Mouse (Mus musculus) urinary bladder, postnatal 10 days (tissue): ENCODE data around the gene Hdhd3.
"Not testable (repeated sequence)": the region's sequence is repeated elsewhere in the genome, so short reads cannot be mapped to it uniquely, and the experiment has no call there.

ENCODE experiments used
- DNase-seq: peaks from one replicate; pipeline ENCODE4 v3.0.0; 2022; ENCODE audit warnings: low spot score

The Hdhd3 gene

DNA sequence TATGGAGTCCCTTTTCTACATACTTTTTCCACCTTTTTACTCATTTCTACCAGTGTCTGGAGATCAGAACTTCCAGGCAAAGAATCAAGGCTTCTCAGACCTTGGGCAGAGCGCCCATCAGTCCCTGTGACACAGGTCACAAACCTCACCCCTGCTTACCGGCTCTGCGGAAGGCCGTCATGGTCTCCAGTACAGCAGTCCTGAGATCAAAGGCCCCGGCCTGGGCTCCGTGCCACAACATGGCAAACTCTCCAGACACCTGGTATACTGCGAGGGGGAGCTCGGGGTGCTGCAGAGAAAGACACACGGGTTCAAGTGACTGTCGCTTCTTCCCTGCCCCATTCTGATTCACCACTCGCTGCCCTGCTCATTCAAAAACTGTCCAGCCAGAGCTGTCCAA, 6.7 kb upstream of the Hdhd3 start:
- no peak for DNase-seq

DNA sequence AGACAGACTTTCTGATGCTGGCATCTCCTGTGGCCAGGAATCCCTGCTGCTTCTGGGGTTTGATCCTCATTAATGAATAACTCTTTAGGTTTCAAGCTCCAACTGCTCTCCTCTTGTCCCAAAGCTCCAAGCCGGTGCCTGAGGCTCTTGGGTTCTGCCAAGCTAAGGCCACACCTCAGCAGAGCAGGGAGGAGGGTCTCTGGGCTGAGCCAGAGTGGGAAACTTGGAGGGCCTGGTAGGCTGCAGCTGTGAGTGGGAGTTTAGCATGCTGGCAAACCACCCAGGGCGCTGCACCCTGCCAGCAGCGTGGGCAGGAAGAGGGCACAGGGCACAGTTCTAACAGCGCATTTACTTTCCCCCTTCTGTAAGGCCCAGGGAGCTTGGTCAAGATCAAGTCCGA, 5.6 kb upstream of the Hdhd3 start:
- DNase-seq, result no peak

DNA sequence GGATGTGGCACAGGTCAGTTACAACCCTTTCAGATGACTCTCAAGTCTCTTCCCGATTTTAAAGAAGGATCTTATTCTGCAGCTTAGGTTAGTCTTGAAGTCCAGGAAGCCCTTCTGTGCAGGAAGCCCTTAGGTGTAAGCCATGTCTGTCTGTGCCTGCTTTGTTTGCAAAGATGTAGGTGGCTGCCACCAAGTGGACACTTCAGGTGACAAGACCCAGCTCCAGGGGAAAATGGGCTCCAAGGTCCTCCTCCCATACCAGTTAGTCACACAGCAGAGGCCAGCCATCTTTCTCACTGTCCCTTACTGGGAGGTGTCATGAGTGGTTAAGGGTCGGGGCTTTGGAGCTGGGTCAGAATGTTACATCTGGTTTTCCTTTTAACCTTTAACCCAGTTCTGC, 3.5 kb upstream of the Hdhd3 start:
- DNase-seq, result no peak

DNA sequence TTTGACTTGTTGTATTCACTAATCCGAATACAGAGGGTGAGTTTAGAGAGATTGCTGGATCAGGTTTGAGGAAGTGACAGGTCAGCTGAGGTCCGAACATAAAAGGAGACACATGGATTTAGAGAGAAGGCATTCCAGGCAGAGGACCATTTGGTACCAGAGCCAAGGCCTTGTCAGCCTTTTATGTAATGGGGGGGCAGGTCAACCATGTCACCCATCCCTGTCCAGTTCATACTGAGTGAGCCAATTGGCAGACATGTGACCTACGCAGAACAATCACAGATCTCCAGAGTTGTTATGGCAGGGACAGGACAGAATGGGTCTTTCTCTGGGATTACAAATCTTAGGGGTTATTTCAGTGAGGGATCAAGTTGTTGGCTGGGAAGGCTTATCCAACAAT, 2.7 kb upstream of the Hdhd3 start:
- no peak for DNase-seq

DNA sequence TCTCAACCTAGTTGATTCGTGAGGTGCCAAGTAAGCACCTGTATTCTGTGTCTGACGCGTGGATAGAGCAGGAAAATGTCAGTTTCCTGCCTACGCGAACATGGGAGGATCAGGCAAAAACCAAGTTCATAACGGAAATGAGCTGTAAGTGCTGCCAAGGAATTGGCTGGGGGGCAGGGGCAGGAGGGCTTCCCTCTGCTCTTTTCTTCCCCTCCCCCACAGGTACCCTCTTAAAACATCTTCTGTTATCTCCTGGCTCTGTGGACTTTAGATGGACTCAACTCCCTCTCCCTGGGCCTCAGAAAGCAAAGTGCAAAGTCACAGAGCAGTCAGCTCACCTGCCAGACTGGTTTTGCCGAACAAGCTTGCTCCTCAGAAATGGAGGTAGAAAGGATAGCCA, 298 bp downstream of the Hdhd3 start:
- no peak for DNase-seq

DNA sequence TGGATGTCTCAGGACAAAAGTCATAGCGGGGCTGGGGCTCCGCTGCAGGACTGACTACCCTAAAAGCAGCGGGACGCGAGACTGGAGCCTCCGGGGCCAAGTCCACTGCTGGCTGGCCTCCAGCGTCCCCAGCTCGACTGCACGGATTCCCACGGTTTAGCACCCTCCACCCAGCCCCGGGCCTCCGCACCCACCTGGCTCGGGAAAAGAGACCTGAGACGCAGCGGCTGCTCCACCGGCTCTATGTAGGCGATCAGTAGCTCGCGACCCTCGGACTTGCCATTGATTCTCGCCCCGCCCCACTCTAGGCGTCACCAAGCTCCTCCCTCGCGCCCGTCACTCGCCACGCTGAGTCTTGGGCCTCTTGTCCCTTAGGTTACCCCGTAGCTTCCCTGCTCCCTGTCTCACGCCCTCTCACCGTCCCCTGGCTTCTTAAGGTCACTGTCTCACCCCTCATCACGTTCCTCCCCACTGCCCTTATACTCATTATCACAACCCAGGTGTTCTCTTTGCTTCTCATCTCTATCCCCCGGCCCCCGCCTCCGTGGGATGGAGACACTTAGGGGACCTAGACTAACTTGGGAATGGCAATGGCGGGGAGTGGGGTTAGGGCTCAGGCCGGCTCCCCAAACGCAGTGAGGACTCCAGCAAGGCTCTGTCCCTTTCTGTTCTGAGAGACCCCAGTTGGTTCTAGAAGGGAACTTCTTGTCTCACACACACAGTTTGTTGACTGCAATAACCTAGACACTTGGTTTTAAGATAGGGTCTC, 1.1 kb downstream of the Hdhd3 start:
- DNase-seq, result peak; percentile 60

DNA sequence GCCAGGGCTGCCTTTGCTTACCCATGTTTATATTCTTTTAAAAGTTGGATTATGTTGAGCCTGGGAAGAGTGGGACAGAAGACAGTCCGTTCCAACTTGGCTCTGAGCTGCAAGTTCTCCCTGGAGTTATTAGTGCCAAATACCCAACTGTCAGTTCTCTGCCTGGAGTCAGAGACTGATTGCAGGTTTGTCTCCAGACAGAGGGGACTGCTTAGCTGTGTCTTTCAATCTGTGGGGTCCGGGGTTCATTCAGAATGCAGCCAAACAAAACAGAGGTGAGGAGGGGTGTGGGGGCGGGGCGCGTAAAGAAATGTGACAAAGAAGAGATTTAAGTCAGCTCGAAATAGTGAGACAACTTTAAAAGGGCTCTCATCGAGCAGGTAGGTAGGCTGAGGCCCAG, 1.7 kb downstream of the Hdhd3 start:
- no peak for DNase-seq

DNA sequence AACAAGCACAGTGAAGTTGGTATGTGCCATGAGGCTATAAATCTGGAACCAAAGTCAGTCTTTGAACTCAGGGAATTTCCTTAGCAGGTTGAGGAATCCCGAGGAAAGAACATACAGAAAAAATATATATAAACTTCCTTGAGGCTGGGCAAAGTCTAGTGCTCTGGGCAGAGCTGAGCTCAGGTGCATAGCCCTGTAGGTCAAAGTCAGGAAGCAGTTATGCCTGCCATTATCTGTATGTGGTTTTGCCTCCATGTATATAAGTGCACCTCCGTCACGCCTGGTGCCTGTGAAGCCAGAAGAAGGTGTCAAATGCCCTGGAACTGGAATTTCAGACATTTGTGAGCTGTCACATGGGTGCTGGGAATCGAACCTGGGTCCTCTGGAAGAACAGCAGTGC, 2.5 kb downstream of the Hdhd3 start:
- DNase-seq, result no peak

DNA sequence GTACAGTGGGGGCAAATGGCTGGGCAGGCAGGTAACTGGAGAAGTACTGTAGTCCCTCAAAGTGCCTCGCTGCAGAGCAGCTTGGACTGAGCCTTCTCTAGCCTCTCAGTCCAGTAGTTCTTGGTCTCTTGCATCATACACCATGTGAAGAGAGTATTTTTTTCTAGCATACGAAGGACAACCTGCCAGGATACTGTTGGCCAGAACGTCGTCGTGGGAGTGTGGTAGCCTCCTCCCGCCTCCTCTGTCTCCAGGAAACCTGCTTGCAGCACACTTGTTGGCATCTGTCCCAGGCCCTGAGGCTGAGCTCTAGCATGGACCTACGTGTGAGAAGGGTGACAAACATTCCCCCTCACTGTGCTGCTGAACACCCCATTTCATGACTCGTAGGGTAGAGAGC, 6.5 kb downstream of the Hdhd3 start:
- no peak for DNase-seq

DNA sequence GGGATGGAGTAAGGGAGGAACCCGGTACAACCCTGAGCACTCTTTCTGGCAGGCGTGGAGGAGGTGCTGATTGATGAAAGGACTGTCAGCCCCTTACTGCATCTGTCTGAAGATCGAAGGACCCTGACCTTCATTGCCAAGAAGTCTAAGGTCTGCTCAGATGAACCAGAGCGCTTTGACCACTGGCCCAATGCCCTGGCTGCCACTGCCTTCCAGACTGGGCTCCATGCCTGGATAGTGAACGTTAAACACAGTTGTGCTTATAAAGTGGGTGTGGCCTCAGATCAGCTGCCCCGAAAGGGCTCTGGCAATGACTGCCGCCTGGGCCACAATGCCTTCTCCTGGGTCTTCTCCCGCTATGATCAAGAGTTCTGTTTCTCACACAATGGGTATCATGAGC, 7.3 kb downstream of the Hdhd3 start:
- DNase-seq, result no peak

DNA sequence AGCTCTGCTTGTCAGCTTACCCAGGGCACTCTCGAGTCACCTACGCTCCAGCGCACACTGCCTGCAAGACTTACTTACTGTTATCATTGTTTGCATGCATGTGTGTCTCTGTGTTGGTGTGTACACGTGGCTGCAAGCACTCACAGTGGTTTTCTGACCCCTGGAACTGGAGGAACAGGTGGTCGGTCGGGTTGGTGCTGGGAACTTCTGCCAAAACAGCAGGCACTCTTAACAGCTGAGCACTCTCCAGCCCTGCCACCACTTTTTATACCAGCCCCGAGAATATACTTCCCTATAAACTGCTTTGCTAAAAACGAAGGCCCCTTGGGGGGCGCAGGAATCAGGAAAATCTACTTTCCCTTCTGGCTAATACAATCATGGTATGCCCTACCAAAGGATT, 9.0 kb downstream of the Hdhd3 start:
- no peak for DNase-seq

DNA sequence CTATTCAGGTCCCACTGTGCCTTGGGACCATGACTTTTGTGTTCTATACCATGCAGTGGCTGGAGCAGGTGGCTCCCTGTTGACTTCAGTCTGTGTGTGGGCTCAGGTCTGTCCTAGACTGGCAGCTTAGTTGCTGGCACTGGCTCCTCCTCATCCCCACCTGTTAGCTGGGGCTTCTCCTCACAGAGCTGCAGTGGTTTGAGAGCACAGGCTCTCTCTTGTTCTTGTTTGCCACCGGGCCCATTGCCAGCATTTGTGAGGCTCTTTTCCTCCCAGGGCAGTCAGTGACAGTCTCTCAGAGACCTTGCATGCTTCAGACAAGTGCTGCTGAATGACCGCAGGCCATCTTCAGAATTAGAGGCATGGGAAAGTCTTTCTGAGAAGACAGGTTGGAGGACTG, 10.6 kb downstream of the Hdhd3 start:
- DNase-seq, result no peak

DNA sequence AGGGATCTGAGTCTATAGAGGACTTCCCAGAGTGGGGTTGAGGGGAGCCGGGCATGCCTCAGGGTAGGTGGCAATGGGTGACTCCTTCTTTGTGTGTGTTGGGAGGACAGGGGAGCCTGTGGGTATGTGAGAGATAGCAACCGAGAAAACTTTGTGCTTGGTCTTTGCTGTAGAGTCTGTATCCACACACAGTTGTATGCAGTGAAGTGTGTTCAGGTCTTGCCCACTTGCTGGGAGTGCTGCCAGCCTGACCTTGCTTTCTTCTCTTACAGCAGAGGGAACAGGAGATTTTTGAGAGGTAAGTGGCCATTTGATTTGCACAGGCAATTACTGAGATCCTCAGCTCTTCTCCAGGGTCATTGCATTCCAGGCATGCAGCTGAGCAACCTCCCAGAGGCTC, 15.4 kb downstream of the Hdhd3 start:
- DNase-seq, result no peak

DNA sequence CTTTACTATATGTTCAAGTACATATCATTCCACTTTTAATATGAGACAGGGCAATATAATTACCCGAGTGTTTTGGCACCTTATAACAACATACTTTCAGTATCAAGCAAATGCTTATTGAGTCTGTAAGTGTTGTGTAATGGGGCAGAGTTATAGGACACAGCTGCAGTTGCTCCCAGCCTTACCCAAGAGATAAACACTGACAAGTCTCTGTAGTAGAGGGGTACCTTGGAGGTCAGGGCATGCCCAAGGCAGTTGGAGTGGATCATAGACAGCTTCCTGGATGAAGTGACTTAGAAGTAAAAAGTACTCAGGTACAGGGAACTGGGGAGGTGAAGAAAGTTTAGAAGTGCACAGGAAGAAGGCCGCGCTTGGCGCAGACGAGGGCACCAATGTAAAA, 16.1 kb downstream of the Hdhd3 start:
- no peak for DNase-seq

DNA sequence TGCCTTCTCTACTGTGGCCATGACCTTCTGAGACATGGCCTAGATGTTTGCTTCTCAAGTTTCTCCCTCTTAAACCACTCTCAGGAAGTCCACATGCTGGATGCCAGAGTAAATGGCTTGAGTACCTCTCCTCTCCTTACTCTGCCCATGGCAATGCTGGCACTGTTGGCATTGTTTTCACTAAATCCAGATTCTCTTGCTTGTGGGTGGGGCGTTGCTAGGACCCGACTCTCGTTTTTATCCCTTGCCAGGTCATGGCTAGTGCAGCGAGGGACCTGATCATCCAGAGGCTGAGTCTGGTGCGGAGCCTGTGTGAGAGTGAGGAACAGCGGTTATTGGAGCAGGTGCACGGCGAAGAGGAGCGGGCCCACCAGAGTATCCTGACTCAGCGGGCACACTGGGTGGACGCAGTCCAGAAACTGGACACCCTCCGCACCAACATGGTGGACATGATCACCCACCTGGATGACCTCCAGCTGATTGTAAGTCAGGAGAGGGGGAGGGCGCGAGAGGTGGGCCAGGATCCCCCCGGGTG, 17.0 kb downstream of the Hdhd3 start:
- DNase-seq, result no peak

DNA sequence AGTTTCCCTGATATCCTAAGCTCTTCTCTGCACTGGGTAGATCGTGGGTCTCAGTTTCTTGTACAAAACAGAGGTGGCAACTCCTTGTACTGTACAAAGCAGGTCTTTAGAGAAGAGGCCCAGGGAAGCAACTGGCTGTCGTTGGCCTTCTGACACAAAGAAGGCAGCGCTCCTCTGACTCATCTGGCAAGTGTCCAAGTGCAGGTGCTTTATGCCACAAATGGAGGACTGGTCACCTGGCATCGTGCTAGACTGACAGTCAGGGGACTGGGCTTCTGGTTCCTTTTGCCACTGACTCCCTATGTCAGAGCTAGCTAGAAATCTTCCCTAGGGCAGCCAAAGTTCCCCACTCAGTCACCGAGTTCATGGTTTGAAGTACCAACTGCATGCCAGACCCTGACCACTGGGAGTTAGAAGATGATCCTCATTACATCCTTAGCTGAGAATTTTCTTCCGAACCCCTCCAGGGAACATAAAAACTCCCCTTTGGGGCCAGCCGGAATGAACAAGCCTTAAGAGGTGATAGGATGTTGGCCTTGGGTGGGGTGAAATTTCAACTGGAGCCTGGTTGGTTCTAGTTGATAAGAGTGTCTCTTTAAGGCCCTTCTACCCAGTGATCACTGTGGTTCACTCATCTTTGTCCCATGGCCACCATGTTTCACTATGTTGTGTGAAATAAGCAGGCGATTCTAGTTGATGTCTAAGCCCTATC, 17.7 kb downstream of the Hdhd3 start:
- no peak for DNase-seq

DNA sequence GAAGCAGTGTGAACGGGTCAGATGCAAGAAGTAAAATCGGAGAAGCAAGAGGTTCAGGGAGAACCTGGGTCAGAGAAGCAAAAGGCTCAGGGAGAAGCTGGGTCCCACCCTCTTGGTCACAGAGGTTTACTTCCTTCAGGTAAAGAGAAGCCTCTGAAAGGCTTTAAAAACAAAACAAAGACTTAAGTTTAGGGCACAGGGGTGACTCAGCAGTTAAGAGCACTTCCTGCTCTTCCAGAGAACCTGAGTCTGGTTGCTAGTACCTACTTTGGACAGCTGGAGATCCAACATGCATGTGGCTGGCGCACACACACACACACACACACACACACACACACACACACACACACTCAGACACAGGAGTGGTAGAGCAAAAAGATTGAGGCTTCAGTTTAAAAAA, 18.3 kb downstream of the Hdhd3 start:
- DNase-seq, result no peak

DNA sequence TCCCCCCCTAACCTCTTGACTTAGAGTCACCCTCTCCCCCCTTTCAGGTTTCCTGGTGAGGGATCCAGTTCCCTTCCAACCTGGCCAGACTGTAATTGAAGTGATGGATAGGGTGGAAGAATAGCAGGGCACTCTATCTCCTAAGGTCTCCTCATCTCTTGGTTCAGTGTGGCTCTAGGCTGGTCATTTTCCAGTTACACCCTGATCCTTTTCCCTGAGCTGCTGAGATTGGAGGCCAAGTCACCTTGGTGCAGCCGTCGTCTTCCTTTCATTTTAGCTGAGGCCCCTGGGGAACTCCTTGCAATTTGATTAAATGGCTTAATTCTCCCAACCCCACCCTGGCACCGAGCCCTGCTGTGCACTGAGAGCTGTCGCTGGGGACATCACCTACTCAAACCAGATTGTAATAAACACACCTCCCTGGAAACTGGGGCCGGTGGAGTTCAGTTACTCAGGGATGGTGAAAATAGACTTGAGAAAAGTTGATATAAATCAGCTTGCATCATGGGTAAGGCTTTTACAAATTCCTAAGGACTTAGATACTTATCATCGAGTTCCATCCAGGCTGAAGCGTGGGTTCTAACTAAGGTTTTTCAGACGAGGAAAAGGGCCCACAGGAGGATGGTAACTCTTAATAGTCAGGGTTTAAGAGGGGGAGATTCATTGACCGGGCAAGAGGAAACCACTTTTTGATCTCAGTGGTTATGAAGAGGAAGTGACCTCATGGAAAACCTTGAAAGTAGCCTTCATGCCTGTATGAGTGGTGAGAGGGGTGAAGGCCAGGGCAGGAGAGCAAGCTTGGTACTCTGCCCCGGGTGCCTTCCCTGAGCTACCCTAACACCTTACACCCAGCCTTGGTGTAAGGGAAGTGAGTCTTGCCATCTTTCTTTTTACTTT, 22.3 kb downstream of the Hdhd3 start:
- no peak for DNase-seq

DNA sequence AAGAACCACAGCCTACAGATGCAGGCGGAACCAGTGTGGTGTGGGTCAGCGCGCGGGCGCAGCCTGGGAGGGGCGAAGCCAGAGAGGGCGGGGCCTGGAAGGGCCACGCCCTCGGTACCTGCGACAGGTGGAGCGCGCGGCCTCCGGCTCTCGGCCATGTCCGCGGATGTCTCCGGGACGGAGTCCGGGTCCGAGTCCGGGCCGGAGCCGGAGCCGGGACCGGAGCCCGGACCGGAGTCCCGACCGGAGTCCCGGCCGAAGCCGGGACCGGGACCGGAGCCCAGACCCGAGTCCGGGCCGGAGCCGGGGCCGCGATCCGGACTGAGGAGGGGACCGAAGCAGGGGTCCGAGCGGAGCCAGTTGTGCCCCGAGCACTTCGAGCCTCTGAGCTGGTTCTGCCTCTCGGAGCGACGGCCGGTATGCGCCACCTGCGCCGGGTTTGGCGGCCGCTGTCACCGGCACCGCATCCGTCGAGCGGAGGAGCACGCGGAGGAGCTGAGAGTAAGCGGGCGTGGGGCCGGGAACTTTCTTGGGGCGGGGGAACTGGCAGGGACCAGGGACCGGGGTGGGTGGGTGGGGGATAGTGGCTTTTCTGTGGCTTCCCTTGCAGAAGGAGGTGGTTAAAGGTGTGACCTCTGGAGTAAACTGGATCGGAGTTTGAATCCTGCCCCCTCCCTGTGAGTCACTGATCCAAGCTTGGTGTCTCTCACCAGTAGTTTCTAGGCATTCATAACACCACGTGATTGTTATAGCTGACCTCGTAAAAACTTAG, 23.1 kb downstream of the Hdhd3 start, which contains the start of gene Bspry:
Gene Bspry, plus strand, starts transcription at position 117 of the 772 bp plus-strand sequence.
- no peak for DNase-seq

DNA sequence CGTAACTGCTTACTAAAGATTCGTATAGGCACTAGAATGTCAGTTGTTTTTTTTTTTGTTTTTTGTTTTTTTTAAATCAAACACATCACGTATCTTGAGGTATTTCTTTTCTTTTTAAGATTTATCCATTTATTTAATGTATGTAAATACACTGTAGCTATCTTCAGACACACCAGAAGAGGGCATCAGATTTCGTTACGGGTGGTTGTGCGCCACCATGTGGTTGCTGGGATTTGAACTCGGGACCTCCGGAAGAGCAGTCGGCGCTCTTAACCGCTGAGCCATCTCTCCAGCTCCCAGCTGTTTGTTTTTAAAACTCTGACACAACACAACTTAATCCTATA, 23.7 kb downstream of the Hdhd3 start:
- not testable (repeated sequence) for DNase-seq

DNA sequence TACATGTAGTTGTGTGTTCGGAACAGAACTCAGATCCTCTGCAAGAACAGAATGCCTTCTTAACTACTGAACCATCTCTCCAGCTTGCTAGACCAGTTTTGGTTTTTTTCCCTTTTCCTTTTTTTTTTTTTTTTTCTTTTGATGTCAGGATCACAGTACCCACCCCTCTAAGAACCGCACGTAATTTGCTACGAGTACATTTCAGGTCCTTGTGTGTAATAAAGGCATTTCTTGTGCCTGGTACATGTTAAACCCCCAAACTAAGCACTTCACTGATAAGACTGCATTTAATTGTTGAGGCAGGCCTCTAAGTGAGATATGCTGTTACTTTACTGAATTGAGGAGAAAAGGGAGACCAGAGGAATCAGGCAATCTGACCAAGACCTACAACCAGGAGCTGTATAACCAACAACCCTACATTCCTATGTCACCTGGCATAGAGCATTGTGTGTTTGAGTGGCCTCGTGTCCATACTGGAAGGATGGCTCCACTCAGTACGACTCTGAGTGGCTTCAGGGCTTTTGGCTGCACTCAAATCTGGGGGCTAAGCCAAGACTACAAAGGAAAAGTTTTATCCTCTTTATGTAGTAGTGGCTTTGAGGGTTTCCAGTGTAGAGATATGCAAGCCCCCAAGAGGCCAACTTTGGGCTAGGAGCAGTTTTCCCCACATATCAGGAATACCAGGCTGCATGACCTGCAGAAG, 25.6 kb downstream of the Hdhd3 start:
- DNase-seq, result no peak
